Mouse (Mus musculus): ENCODE results near the gene Chsy1. TPM values are rescaled to one million over a fixed set of nuclear protein-coding genes. Genes with fewer than 3 reads are reported as not detected.

The Chsy1 gene
- polyA plus RNA-seq, 1 experiment = 1.8 TPM

DNA sequence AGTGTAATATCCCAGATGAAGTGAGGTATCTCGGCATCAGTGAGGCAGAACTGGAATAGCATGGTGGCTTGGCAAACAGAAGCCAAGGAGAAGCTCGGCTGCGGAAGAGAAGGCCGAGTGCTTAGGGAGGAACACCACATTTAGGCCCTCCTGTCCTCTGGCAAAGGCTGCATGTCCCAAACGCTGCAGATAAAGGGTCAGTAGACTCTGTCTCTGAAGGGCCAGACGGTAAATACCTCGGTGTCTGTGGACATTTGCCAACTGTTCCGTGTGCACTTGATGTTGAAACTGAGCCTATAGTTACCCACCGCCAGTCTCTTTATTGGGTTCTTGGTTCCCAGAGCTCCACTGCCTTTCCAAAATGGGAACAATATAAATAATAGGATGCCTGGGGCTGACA is 48.1 kb downstream of the Chsy1 start:
- H3K4me3 ChIP-seq (ENCODE audit: control insufficient read depth, low read depth, low read length) = no peak overlapping the region
- no peak overlapping the region for H3K27ac ChIP-seq (ENCODE audit: control insufficient read depth, insufficient read depth, low read depth, low read length)
- H3K4me1 ChIP-seq (ENCODE audit: control insufficient read depth, insufficient read depth, low read length) = no peaks in the 10 kb centered on the region
- no peak for TF ChIP-seq POLR2A (IDR thresholded peaks at IDR 0.05; ENCODE audit: control insufficient read depth, low read depth, low read length)
- TF ChIP-seq CTCF (IDR thresholded peaks at IDR 0.05; ENCODE audit: control insufficient read depth, insufficient read depth, insufficient replicate concordance, low read depth, low read length) = 0 out of 2 replicates have a peak, but pooled peaks have one; percentile 10
- no peaks in the 10 kb centered on the region for H3K36me3 ChIP-seq (ENCODE audit: control insufficient read depth, insufficient read depth, low read length)
- no peaks in the 10 kb centered on the region for H3K27me3 ChIP-seq (ENCODE audit: control insufficient read depth, insufficient read depth, low read length)

GRCm38 (mm10) chr7:66157861-66158415 is 48.6 kb downstream of the Chsy1 start:
- H3K4me3 ChIP-seq (ENCODE audit: control insufficient read depth, low read depth, low read length) = no peak overlapping the region
- no peaks in the 10 kb centered on the region for H3K36me3 ChIP-seq (ENCODE audit: control insufficient read depth, insufficient read depth, low read length)
- H3K27ac ChIP-seq (ENCODE audit: control insufficient read depth, insufficient read depth, low read depth, low read length) = no peak overlapping the region
- H3K4me1 ChIP-seq (ENCODE audit: control insufficient read depth, insufficient read depth, low read length) = no peaks in the 10 kb centered on the region
- TF ChIP-seq POLR2A (IDR thresholded peaks at IDR 0.05; ENCODE audit: control insufficient read depth, low read depth, low read length) = no peak
- no peak for TF ChIP-seq CTCF (IDR thresholded peaks at IDR 0.05; ENCODE audit: control insufficient read depth, insufficient read depth, insufficient replicate concordance, low read depth, low read length)
- no peaks in the 10 kb centered on the region for H3K27me3 ChIP-seq (ENCODE audit: control insufficient read depth, insufficient read depth, low read length)

GRCm38 (mm10) chr7:66158616-66159129 is 49.4 kb downstream of the Chsy1 start:
- no peak overlapping the region for H3K4me3 ChIP-seq (ENCODE audit: control insufficient read depth, low read depth, low read length)
- H3K4me1 ChIP-seq (ENCODE audit: control insufficient read depth, insufficient read depth, low read length) = no peaks in the 10 kb centered on the region
- no peaks in the 10 kb centered on the region for H3K36me3 ChIP-seq (ENCODE audit: control insufficient read depth, insufficient read depth, low read length)
- no peaks in the 10 kb centered on the region for H3K27me3 ChIP-seq (ENCODE audit: control insufficient read depth, insufficient read depth, low read length)
- no peak for TF ChIP-seq POLR2A (IDR thresholded peaks at IDR 0.05; ENCODE audit: control insufficient read depth, low read depth, low read length)
- no peak for TF ChIP-seq CTCF (IDR thresholded peaks at IDR 0.05; ENCODE audit: control insufficient read depth, insufficient read depth, insufficient replicate concordance, low read depth, low read length)
- H3K27ac ChIP-seq (ENCODE audit: control insufficient read depth, insufficient read depth, low read depth, low read length) = no peak overlapping the region

GRCm38 (mm10) chr7:66159961-66160360 is 50.6 kb downstream of the Chsy1 start:
- H3K27me3 ChIP-seq (ENCODE audit: control insufficient read depth, insufficient read depth, low read length) = no peaks in the 10 kb centered on the region
- TF ChIP-seq POLR2A (IDR thresholded peaks at IDR 0.05; ENCODE audit: control insufficient read depth, low read depth, low read length) = no peak
- no peak for TF ChIP-seq CTCF (IDR thresholded peaks at IDR 0.05; ENCODE audit: control insufficient read depth, insufficient read depth, insufficient replicate concordance, low read depth, low read length)
- H3K27ac ChIP-seq (ENCODE audit: control insufficient read depth, insufficient read depth, low read depth, low read length) = no peak overlapping the region
- no peaks in the 10 kb centered on the region for H3K36me3 ChIP-seq (ENCODE audit: control insufficient read depth, insufficient read depth, low read length)
- H3K4me1 ChIP-seq (ENCODE audit: control insufficient read depth, insufficient read depth, low read length) = no peaks in the 10 kb centered on the region
- H3K4me3 ChIP-seq (ENCODE audit: control insufficient read depth, low read depth, low read length) = no peak overlapping the region

GRCm38 (mm10) chr7:66161836-66162235 is 52.5 kb downstream of the Chsy1 start:
- TF ChIP-seq POLR2A (IDR thresholded peaks at IDR 0.05; ENCODE audit: control insufficient read depth, low read depth, low read length) (no peak), CTCF (IDR thresholded peaks at IDR 0.05; ENCODE audit: control insufficient read depth, insufficient read depth, insufficient replicate concordance, low read depth, low read length) (no peak)

DNA sequence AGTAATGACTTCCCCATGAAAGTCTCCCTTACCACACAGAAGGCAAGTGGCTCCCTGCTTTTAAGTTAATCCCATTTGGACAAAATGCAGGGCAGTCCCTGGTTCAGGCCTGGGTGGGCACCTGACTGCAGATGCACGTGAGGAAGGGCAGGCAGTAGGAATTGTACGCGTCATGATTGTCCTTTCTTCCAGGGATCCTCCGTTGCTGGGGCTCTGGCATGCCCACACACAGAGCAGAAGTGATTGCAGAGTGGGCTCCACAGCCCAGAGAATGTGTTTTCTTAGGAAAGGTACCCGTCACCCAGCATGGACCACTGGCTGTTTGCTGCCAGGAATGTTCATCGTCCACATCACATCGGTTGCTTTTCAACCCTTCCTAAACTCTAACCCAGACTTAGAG is 53.2 kb downstream of the Chsy1 start:
- no peak for TF ChIP-seq CTCF (IDR thresholded peaks at IDR 0.05; ENCODE audit: control insufficient read depth, insufficient read depth, insufficient replicate concordance, low read depth, low read length)
- TF ChIP-seq POLR2A (IDR thresholded peaks at IDR 0.05; ENCODE audit: control insufficient read depth, low read depth, low read length) = no peak
- Histone ChIP-seq H3K36me3 (ENCODE audit: control insufficient read depth, insufficient read depth, low read length) (no peaks in the 10 kb centered on the region), H3K27ac (ENCODE audit: control insufficient read depth, insufficient read depth, low read depth, low read length) (no peak overlapping the region), H3K27me3 (ENCODE audit: control insufficient read depth, insufficient read depth, low read length) (no peaks in the 10 kb centered on the region), H3K4me1 (ENCODE audit: control insufficient read depth, insufficient read depth, low read length) (no peaks in the 10 kb centered on the region), H3K4me3 (ENCODE audit: control insufficient read depth, low read depth, low read length) (no peak overlapping the region)

More at GRCm38 (mm10) chr7:66161836-66162235, 52.5 kb downstream of the Chsy1 start:
- H3K4me3 ChIP-seq (ENCODE audit: control insufficient read depth, low read depth, low read length) = no peak overlapping the region
- no peaks in the 10 kb centered on the region for H3K27me3 ChIP-seq (ENCODE audit: control insufficient read depth, insufficient read depth, low read length)
- H3K27ac ChIP-seq (ENCODE audit: control insufficient read depth, insufficient read depth, low read depth, low read length) = no peak overlapping the region
- H3K36me3 ChIP-seq (ENCODE audit: control insufficient read depth, insufficient read depth, low read length) = no peaks in the 10 kb centered on the region
- H3K4me1 ChIP-seq (ENCODE audit: control insufficient read depth, insufficient read depth, low read length) = no peaks in the 10 kb centered on the region

GRCm38 (mm10) chr7:66162981-66163380 is 53.7 kb downstream of the Chsy1 start:
- Histone ChIP-seq H3K27me3 (ENCODE audit: control insufficient read depth, insufficient read depth, low read length) (no peaks in the 10 kb centered on the region), H3K27ac (ENCODE audit: control insufficient read depth, insufficient read depth, low read depth, low read length) (no peak overlapping the region), H3K36me3 (ENCODE audit: control insufficient read depth, insufficient read depth, low read length) (no peaks in the 10 kb centered on the region), H3K4me3 (ENCODE audit: control insufficient read depth, low read depth, low read length) (no peak overlapping the region), H3K4me1 (ENCODE audit: control insufficient read depth, insufficient read depth, low read length) (no peaks in the 10 kb centered on the region)
- no peak for TF ChIP-seq POLR2A (IDR thresholded peaks at IDR 0.05; ENCODE audit: control insufficient read depth, low read depth, low read length)

Data from testis, adult 2 months (tissue).